Mouse (Mus musculus) midbrain, embryonic 15.5 days (tissue): ENCODE data around the gene Scube3. TPM values are rescaled to one million over a fixed set of nuclear protein-coding genes. Genes with fewer than 3 reads are reported as not detected.

Source experiments
- ATAC-seq: fragments of 200-750 bp; cut with Nextera tagmentation; replicated peaks from 2 replicates; pipeline ENCODE4 v1.8.0; 2017; ENCODE audit warnings: moderate TSS enrichment
- H3K27ac ChIP-seq: fragments of 300-500 bp; sonication (generic); 2 replicates; pipeline ENCODE4 v1.5.1; 2015; ENCODE audit warnings: mild to moderate bottlenecking, inconsistent platforms
- H3K27me3 ChIP-seq: fragments of 300-500 bp; sonication (generic); replicated peaks from 2 replicates; pipeline ENCODE4 v1.6.1; 2015; ENCODE audit warnings: inconsistent platforms
- H3K36me3 ChIP-seq: fragments of 300-500 bp; sonication (generic); replicated peaks from 2 replicates; pipeline ENCODE4 v1.6.1; 2015; ENCODE audit warnings: inconsistent platforms
- H3K4me1 ChIP-seq: fragments of 300-500 bp; sonication (generic); 2 replicates; pipeline ENCODE4 v1.6.1; 2015; ENCODE audit warnings: inconsistent platforms
- H3K4me2 ChIP-seq: fragments of 300-500 bp; sonication (generic); 2 replicates; pipeline ENCODE4 v1.6.1; 2015; ENCODE audit warnings: inconsistent platforms, mild to moderate bottlenecking, moderate library complexity
- H3K4me3 ChIP-seq: fragments of 300-500 bp; sonication (generic); 2 replicates; pipeline ENCODE4 v1.5.1; 2015; ENCODE audit warnings: mild to moderate bottlenecking, inconsistent platforms
- H3K9ac ChIP-seq: fragments of 300-500 bp; sonication (generic); 2 replicates; pipeline ENCODE4 v1.6.1; 2015; ENCODE audit warnings: mild to moderate bottlenecking, inconsistent platforms
- H3K9me3 ChIP-seq: fragments of 300-500 bp; sonication (generic); 2 replicates; pipeline ENCODE4 v1.6.1; 2016; ENCODE audit warnings: inconsistent platforms
- WGBS: fragments of 180-500 bp; shearing (Covaris S2); methylation state at CpG from one replicate; pipeline ENCODE4 v1.1.7; 2015; ENCODE audit warnings: mixed read lengths; 5-methylcytosine and 5-hydroxymethylcytosine counted together
- polyA plus RNA-seq: library from polyadenylated mRNA; unstranded; fragments of >200 nt; fragmentation: Nextera tagmentation; extraction: Ambion mirVana; gene quantifications from 2 replicates; pipeline ENCODE4 v1.2.1, GENCODE M21; 2015

Scube3 gene
- polyA plus RNA-seq, 1 experiment from 2014 or later, result 6.4 TPM

- no peak for ATAC-seq
- Histone ChIP-seq H3K9ac (no peak overlapping the region), H3K4me1 (peaks cover 2% of the 10 kb centered on the region), H3K27ac (no peak overlapping the region), H3K4me2 (no peak overlapping the region), H3K27me3 (no peaks in the 10 kb centered on the region), H3K4me3 (no peak overlapping the region), H3K9me3 (no peaks in the 10 kb centered on the region), H3K36me3 (no peaks in the 10 kb centered on the region)
- WGBS, result 93% methylated on average over 8 of the region's 8 CpGs
These were observed 29.7 kb upstream of the Scube3 start for GRCm38 (mm10) chr17:28112266-28112665.

GRCm38 (mm10) chr17:28116335-28116734, 25.6 kb upstream of the Scube3 start:
- Histone ChIP-seq H3K27me3 (no peaks in the 10 kb centered on the region), H3K4me2 (no peak overlapping the region), H3K9ac (no peak overlapping the region), H3K36me3 (no peaks in the 10 kb centered on the region), H3K9me3 (no peaks in the 10 kb centered on the region), H3K4me1 (no peaks in the 10 kb centered on the region), H3K27ac (peak overlapping the region; percentile 36; the same call in 1 of the 2 replicates), H3K4me3 (no peak overlapping the region)
- 48% methylated on average over 9 of the region's 9 CpGs for WGBS
- ATAC-seq, result no peak

GRCm38 (mm10) chr17:28117451-28118209, 24.3 kb upstream of the Scube3 start:
- H3K36me3 ChIP-seq, result no peaks in the 10 kb centered on the region
- 62% methylated on average over 19 of the region's 19 CpGs for WGBS
- H3K4me3 ChIP-seq, result no peak overlapping the region
- H3K4me2 ChIP-seq, result no peak overlapping the region
- no peaks in the 10 kb centered on the region for H3K9me3 ChIP-seq
- peaks cover under 1% of the 10 kb centered on the region; the same call in 1 of the 2 replicates for H3K4me1 ChIP-seq
- no peak overlapping the region for H3K9ac ChIP-seq
- H3K27ac ChIP-seq, result no peak overlapping the region
- no peaks in the 10 kb centered on the region for H3K27me3 ChIP-seq
- no peak for ATAC-seq

GRCm38 (mm10) chr17:28120460-28120859, 21.5 kb upstream of the Scube3 start:
- peaks cover 13% of the 10 kb centered on the region for H3K4me1 ChIP-seq
- no peak for ATAC-seq
- 83% methylated on average over 5 of the region's 5 CpGs for WGBS
- H3K27me3 ChIP-seq, result peaks cover 4% of the 10 kb centered on the region; the same call in 1 of the 2 replicates
- H3K27ac ChIP-seq, result no peak overlapping the region
- no peak overlapping the region for H3K9ac ChIP-seq
- H3K9me3 ChIP-seq, result no peaks in the 10 kb centered on the region
- H3K4me3 ChIP-seq, result no peak overlapping the region
- no peaks in the 10 kb centered on the region for H3K36me3 ChIP-seq
- no peak overlapping the region for H3K4me2 ChIP-seq

- Histone ChIP-seq H3K9ac (no peak overlapping the region), H3K4me3 (no peak overlapping the region), H3K27ac (no peak overlapping the region), H3K9me3 (no peaks in the 10 kb centered on the region), H3K4me2 (no peak overlapping the region), H3K4me1 (peaks cover 13% of the 10 kb centered on the region), H3K27me3 (peaks cover 4% of the 10 kb centered on the region; the same call in 1 of the 2 replicates), H3K36me3 (no peaks in the 10 kb centered on the region)
- no peak for ATAC-seq
- 36% methylated on average over 13 of the region's 13 CpGs for WGBS
These were observed 19.0 kb upstream of the Scube3 start for GRCm38 (mm10) chr17:28122949-28123348.

GRCm38 (mm10) chr17:28123627-28124026, 18.3 kb upstream of the Scube3 start:
- Histone ChIP-seq H3K4me1 (peaks cover 13% of the 10 kb centered on the region), H3K4me3 (no peak overlapping the region), H3K36me3 (no peaks in the 10 kb centered on the region), H3K27ac (no peak overlapping the region), H3K9me3 (no peaks in the 10 kb centered on the region), H3K9ac (no peak overlapping the region), H3K27me3 (peaks cover 4% of the 10 kb centered on the region; the same call in 1 of the 2 replicates), H3K4me2 (no peak overlapping the region)
- WGBS, result 13% methylated on average over 7 of the region's 7 CpGs
- no peak for ATAC-seq

- no peak for ATAC-seq
- H3K9ac ChIP-seq, result no peak overlapping the region
- H3K4me3 ChIP-seq, result no peak overlapping the region
- H3K9me3 ChIP-seq, result no peaks in the 10 kb centered on the region
- WGBS, result 57% methylated on average over 8 of the region's 8 CpGs
- H3K4me1 ChIP-seq, result peaks cover 13% of the 10 kb centered on the region
- no peak overlapping the region for H3K4me2 ChIP-seq
- no peak overlapping the region for H3K27ac ChIP-seq
- no peaks in the 10 kb centered on the region for H3K36me3 ChIP-seq
- peaks cover 4% of the 10 kb centered on the region; the same call in 1 of the 2 replicates for H3K27me3 ChIP-seq
These were observed 17.6 kb upstream of the Scube3 start for GRCm38 (mm10) chr17:28124368-28124767.

- Histone ChIP-seq H3K4me1 (peaks cover 6% of the 10 kb centered on the region), H3K27me3 (0 out of 2 replicates have a peak, but pooled peaks cover 4% of the 10 kb centered on the region), H3K9ac (no peak overlapping the region), H3K27ac (no peak overlapping the region), H3K9me3 (no peaks in the 10 kb centered on the region), H3K36me3 (no peaks in the 10 kb centered on the region), H3K4me2 (no peak overlapping the region), H3K4me3 (no peak overlapping the region)
- 87% methylated on average over 5 of the region's 5 CpGs for WGBS
- ATAC-seq, result no peak
These were observed 12.1 kb upstream of the Scube3 start for GRCm38 (mm10) chr17:28129796-28130195.

- ATAC-seq, result no peak
- no peak overlapping the region for H3K9ac ChIP-seq
These were observed 11.4 kb upstream of the Scube3 start for GRCm38 (mm10) chr17:28130391-28131125.

GRCm38 (mm10) chr17:28131156-28131555, 10.8 kb upstream of the Scube3 start:
- Histone ChIP-seq H3K27ac (no peak overlapping the region), H3K36me3 (no peaks in the 10 kb centered on the region), H3K9ac (no peak overlapping the region), H3K9me3 (no peaks in the 10 kb centered on the region), H3K4me2 (no peak overlapping the region), H3K4me1 (peaks cover 6% of the 10 kb centered on the region), H3K4me3 (no peak overlapping the region), H3K27me3 (0 out of 2 replicates have a peak, but pooled peaks cover 4% of the 10 kb centered on the region)
- no peak for ATAC-seq

More at GRCm38 (mm10) chr17:28130391-28131125, 11.4 kb upstream of the Scube3 start:
- H3K27ac ChIP-seq, result no peak overlapping the region
- H3K4me3 ChIP-seq, result no peak overlapping the region
- 0 out of 2 replicates have a peak, but pooled peaks cover 4% of the 10 kb centered on the region for H3K27me3 ChIP-seq
- peaks cover 6% of the 10 kb centered on the region for H3K4me1 ChIP-seq
- H3K4me2 ChIP-seq, result no peak overlapping the region
- 67% methylated on average over 5 of the region's 5 CpGs for WGBS
- no peaks in the 10 kb centered on the region for H3K36me3 ChIP-seq
- no peaks in the 10 kb centered on the region for H3K9me3 ChIP-seq

GRCm38 (mm10) chr17:28133193-28133592, 8.7 kb upstream of the Scube3 start:
- Histone ChIP-seq H3K4me2 (0 out of 2 replicates have a peak overlapping the region, but pooled peaks have one; percentile 10), H3K9ac (no peak overlapping the region), H3K9me3 (no peaks in the 10 kb centered on the region), H3K36me3 (no peaks in the 10 kb centered on the region), H3K27me3 (0 out of 2 replicates have a peak, but pooled peaks cover 4% of the 10 kb centered on the region), H3K27ac (no peak overlapping the region), H3K4me3 (no peak overlapping the region), H3K4me1 (peaks cover 6% of the 10 kb centered on the region)
- ATAC-seq, result no peak
- 5% methylated on average over 14 of the region's 14 CpGs for WGBS

- 89% methylated on average over 3 of the region's 3 CpGs for WGBS
- Histone ChIP-seq H3K9ac (no peak overlapping the region), H3K36me3 (no peaks in the 10 kb centered on the region), H3K4me3 (no peak overlapping the region), H3K4me2 (no peak overlapping the region), H3K27me3 (0 out of 2 replicates have a peak, but pooled peaks cover 4% of the 10 kb centered on the region), H3K4me1 (peaks cover 10% of the 10 kb centered on the region), H3K27ac (no peak overlapping the region), H3K9me3 (no peaks in the 10 kb centered on the region)
- no peak for ATAC-seq
These were observed 6.4 kb upstream of the Scube3 start for GRCm38 (mm10) chr17:28135496-28135895.
